Mouse (Mus musculus): Measurements from ENCODE around the gene Lsm7. TPM values are rescaled to one million over a fixed set of nuclear protein-coding genes. Genes with fewer than 3 reads are reported as not detected.

The Lsm7 gene
- total and polyA plus RNA-seq, 3 experiments, result 198 to 411 (median 374) TPM

DNA sequence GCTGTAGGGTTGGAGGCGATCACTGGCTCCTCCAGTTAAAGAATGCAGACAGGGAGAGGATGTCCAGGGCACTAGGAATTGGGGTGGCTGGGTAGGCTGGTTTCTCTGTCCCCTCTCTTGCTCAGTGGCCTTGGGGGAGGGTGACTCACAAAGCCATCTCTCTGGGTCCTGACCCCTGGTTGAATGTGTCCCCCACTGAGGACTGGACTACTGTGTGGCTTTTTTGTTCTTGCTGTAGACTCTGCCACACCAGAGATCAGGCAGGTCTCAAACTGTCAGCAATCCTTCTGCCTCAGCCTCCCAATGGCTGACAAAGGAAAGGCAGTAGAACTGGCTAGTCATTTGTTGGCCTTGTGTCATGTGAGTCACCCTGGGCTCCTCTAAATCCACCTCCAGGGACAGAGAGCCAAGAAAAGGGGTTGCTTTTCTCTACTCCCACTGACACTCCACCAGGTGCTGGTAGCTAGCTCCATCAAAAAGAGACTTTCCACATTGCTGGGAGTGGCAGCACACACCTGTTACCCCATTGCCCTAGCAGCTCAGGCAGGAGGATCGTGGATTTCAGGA, 16.6 kb downstream of the Lsm7 start:
- dilution Hi-C loops (cut with MboI; ENCODE audit: extremely low pct_ligation_motif_present, extremely low pct_unique_long_range_greater_than_20kb, low sequenced_read_pairs), result no loop called here
- no peak for TF ChIP-seq ELF1 (IDR thresholded peaks at IDR 0.05; ENCODE audit: low read depth, low read length)
- no peak for TF ChIP-seq HCFC1 (IDR thresholded peaks at IDR 0.05; ENCODE audit: low read depth, low read length)
- no peak for TF ChIP-seq ZC3H11A (IDR thresholded peaks at IDR 0.05; ENCODE audit: low read depth, low read length)
- no peak for TF ChIP-seq NELFE (IDR thresholded peaks at IDR 0.05; ENCODE audit: low read depth, low read length)
- no peak for TF ChIP-seq JUND (conservative IDR thresholded peaks at IDR 0.05; ENCODE audit: low read depth, low read length)
- no peak for TF ChIP-seq RCOR1 (conservative IDR thresholded peaks at IDR 0.05; ENCODE audit: low read depth, low read length)
- no peak for TF ChIP-seq MYC (IDR thresholded peaks at IDR 0.05; ENCODE audit: low read depth, low read length)
- TF ChIP-seq CHD2 (IDR thresholded peaks at IDR 0.05; ENCODE audit: low read length), result no peak
- no peak for TF ChIP-seq CTCF (conservative IDR thresholded peaks at IDR 0.05 in 1 of 2, IDR thresholded peaks at IDR 0.05 in 1 of 2; ENCODE audit: low read depth in 2 of 2, low read length in 2 of 2)
- no peak for TF ChIP-seq USF2 (conservative IDR thresholded peaks at IDR 0.05; ENCODE audit: low read depth, low read length)
- no peak for TF ChIP-seq POLR2A (IDR thresholded peaks at IDR 0.05; ENCODE audit: low read depth, low read length)
- no peak for TF ChIP-seq JUN (IDR thresholded peaks at IDR 0.05; ENCODE audit: insufficient read depth, low read depth, low read length)
- no peak for TF ChIP-seq RAD21 (IDR thresholded peaks at IDR 0.05; ENCODE audit: low read depth, low read length)
- no peak for TF ChIP-seq PAX5 (IDR thresholded peaks at IDR 0.05; ENCODE audit: low read length)
- no peak for TF ChIP-seq TBP (conservative IDR thresholded peaks at IDR 0.05; ENCODE audit: low read depth, low read length)
- TF ChIP-seq SMC3 (IDR thresholded peaks at IDR 0.05; ENCODE audit: low read depth, low read length), result no peak
- TF ChIP-seq IRF4 (IDR thresholded peaks at IDR 0.05; ENCODE audit: low read depth, low read length), result no peak
- Histone ChIP-seq H3K4me2 (ENCODE audit: insufficient read depth, low read depth, poor library complexity, severe bottlenecking) (no peak overlapping the region), H3K79me2 (replicated peaks; ENCODE audit: control insufficient read depth, extremely low read depth, insufficient read depth, poor library complexity, severe bottlenecking) (no peaks in the 10 kb centered on the region), H3K9me3 (replicated peaks; ENCODE audit: low read length) (no peaks in the 10 kb centered on the region), H3K9ac (ENCODE audit: insufficient read depth, low read depth) (no peak overlapping the region), H3K36me3 (replicated peaks in 1 of 2; ENCODE audit: control insufficient read depth in 1 of 2, insufficient read depth in 1 of 2, low read length in 1 of 2) (peaks cover 0 to 2% of the 10 kb centered on the region in 2 experiments), H3K27me3 (replicated peaks) (peaks cover 29% of the 10 kb centered on the region), H3K4me3 (replicated peaks in 1 of 3; ENCODE audit: low read depth in 2 of 3, low read length in 2 of 3, poor library complexity in 1 of 3) (no peak overlapping the region), H3K27ac (ENCODE audit: insufficient read depth, low read depth) (no peak overlapping the region), H3K4me1 (ENCODE audit: control insufficient read depth in 1 of 2, insufficient read depth in 2 of 2) (peaks cover 0 to 12% of the 10 kb centered on the region in 2 experiments; a peak in 2 of 4 replicates)
- in situ Hi-C loops (cut with MboI; ENCODE audit: low pct_ligation_motif_present, low pct_unique_long_range_greater_than_20kb, low sequenced_read_pairs), result no loop called here
- DNase-seq (ENCODE audit: extremely low read depth), result no peak

GRCm38 (mm10) chr10:80837827-80838226, 17.2 kb downstream of the Lsm7 start:
- TF ChIP-seq E2F4 (IDR thresholded peaks at IDR 0.05; ENCODE audit: insufficient replicate concordance, low read depth, low read length) (no peak), CTCF (conservative IDR thresholded peaks at IDR 0.05 in 1 of 2, IDR thresholded peaks at IDR 0.05 in 1 of 2; ENCODE audit: low read depth in 2 of 2, low read length in 2 of 2) (no peak), SIN3A (IDR thresholded peaks at IDR 0.05; ENCODE audit: low read length) (no peak), NRF1 (IDR thresholded peaks at IDR 0.05; ENCODE audit: low read depth, low read length) (no peak), MEF2A (IDR thresholded peaks at IDR 0.05; ENCODE audit: borderline replicate concordance, low read depth, low read length) (no peak), USF2 (conservative IDR thresholded peaks at IDR 0.05; ENCODE audit: low read depth, low read length) (no peak), SMC3 (IDR thresholded peaks at IDR 0.05; ENCODE audit: low read depth, low read length) (no peak), BHLHE40 (IDR thresholded peaks at IDR 0.05; ENCODE audit: low read depth, low read length) (no peak), POLR2A (IDR thresholded peaks at IDR 0.05; ENCODE audit: low read depth, low read length) (no peak), MAZ (IDR thresholded peaks at IDR 0.05; ENCODE audit: low read depth, low read length) (no peak), ZC3H11A (IDR thresholded peaks at IDR 0.05; ENCODE audit: low read depth, low read length) (no peak), UBTF (IDR thresholded peaks at IDR 0.05; ENCODE audit: low read depth, low read length) (no peak), CHD2 (IDR thresholded peaks at IDR 0.05; ENCODE audit: low read length) (no peak)
- Histone ChIP-seq H3K4me2 (ENCODE audit: insufficient read depth, low read depth, poor library complexity, severe bottlenecking) (no peak overlapping the region), H3K4me3 (replicated peaks in 1 of 3; ENCODE audit: low read depth in 2 of 3, low read length in 2 of 3, poor library complexity in 1 of 3) (no peak overlapping the region), H3K36me3 (replicated peaks in 1 of 2; ENCODE audit: control insufficient read depth in 1 of 2, insufficient read depth in 1 of 2, low read length in 1 of 2) (peaks cover 0 to 2% of the 10 kb centered on the region in 2 experiments), H3K9ac (ENCODE audit: insufficient read depth, low read depth) (no peak overlapping the region), H3K27ac (ENCODE audit: insufficient read depth, low read depth) (no peak overlapping the region), H3K79me2 (replicated peaks; ENCODE audit: control insufficient read depth, extremely low read depth, insufficient read depth, poor library complexity, severe bottlenecking) (no peaks in the 10 kb centered on the region), H3K4me1 (ENCODE audit: control insufficient read depth in 1 of 2, insufficient read depth in 2 of 2) (peaks cover 0 to 12% of the 10 kb centered on the region in 2 experiments; a peak in 2 of 4 replicates), H3K9me3 (replicated peaks; ENCODE audit: low read length) (no peaks in the 10 kb centered on the region), H3K27me3 (replicated peaks) (peaks cover 23% of the 10 kb centered on the region)
- DNase-seq (ENCODE audit: extremely low read depth), result no peak
- dilution Hi-C loops (cut with MboI; ENCODE audit: extremely low pct_ligation_motif_present, extremely low pct_unique_long_range_greater_than_20kb, low sequenced_read_pairs) (no loop called here), in situ Hi-C loops (cut with MboI; ENCODE audit: low pct_ligation_motif_present, low pct_unique_long_range_greater_than_20kb, low sequenced_read_pairs) (no loop called here)

Data from CH12.LX (cell line).